Mouse (Mus musculus) layer of hippocampus, adult 11-12 months (tissue): ENCODE results near the gene Son.
"Not testable (repeated sequence)": the region's sequence is repeated elsewhere in the genome, so short reads cannot be mapped to it uniquely, and the experiment has no call there.

Source experiments
- DNase-seq: peaks from one replicate; pipeline ENCODE4 v3.0.0; 2022; ENCODE audit warnings: low spot score

The Son gene

GRCm38 (mm10) chr16:91639161-91639560 lies 8.1 kb upstream of the Son start:
- no peak for DNase-seq

GRCm38 (mm10) chr16:91639636-91640035 lies 7.7 kb upstream of the Son start:
- no peak for DNase-seq

- no peak for DNase-seq
These were observed 7.1 kb upstream of the Son start for GRCm38 (mm10) chr16:91640171-91640570.

- DNase-seq, result no peak
These were observed 2.4 kb upstream of the Son start for GRCm38 (mm10) chr16:91644901-91645300.

GRCm38 (mm10) chr16:91645420-91645819 lies 1.9 kb upstream of the Son start:
- not testable (repeated sequence) for DNase-seq

GRCm38 (mm10) chr16:91645995-91646602 lies 1.2 kb upstream of the Son start:
- DNase-seq, result no peak

GRCm38 (mm10) chr16:91646681-91647419 lies 456 bp upstream of the Son start, which contains the start of gene Gart:
Gart (minus strand) TSS chr16:91646952.
- peak; percentile 94 for DNase-seq

GRCm38 (mm10) chr16:91648220-91648550 lies 879 bp downstream of the Son start:
- DNase-seq, result peak; percentile 68

GRCm38 (mm10) chr16:91649246-91649645 lies 1.9 kb downstream of the Son start:
- DNase-seq, result no peak

GRCm38 (mm10) chr16:91649781-91650180 lies 2.5 kb downstream of the Son start:
- DNase-seq, result no peak

GRCm38 (mm10) chr16:91652191-91652590 lies 4.9 kb downstream of the Son start:
- DNase-seq, result no peak

GRCm38 (mm10) chr16:91655285-91655684 lies 8.0 kb downstream of the Son start:
- no peak for DNase-seq

GRCm38 (mm10) chr16:91657285-91657684 lies 10.0 kb downstream of the Son start:
- no peak for DNase-seq

GRCm38 (mm10) chr16:91658471-91658870 lies 11.2 kb downstream of the Son start:
- DNase-seq, result no peak

GRCm38 (mm10) chr16:91659798-91660197 lies 12.5 kb downstream of the Son start:
- DNase-seq, result no peak

GRCm38 (mm10) chr16:91661397-91661796 lies 14.1 kb downstream of the Son start:
- no peak for DNase-seq

- no peak for DNase-seq
These were observed 15.0 kb downstream of the Son start for GRCm38 (mm10) chr16:91662336-91662735.

GRCm38 (mm10) chr16:91663795-91664194 lies 16.5 kb downstream of the Son start:
- DNase-seq, result no peak

- no peak for DNase-seq
These were observed 27.2 kb downstream of the Son start for GRCm38 (mm10) chr16:91674500-91674899.

- no peak for DNase-seq
These were observed 31.0 kb downstream of the Son start for GRCm38 (mm10) chr16:91678147-91678911.

- DNase-seq, result no peak
These were observed 33.4 kb downstream of the Son start for GRCm38 (mm10) chr16:91680656-91681055.

GRCm38 (mm10) chr16:91685526-91685925 lies 38.2 kb downstream of the Son start:
- no peak for DNase-seq

- no peak for DNase-seq
These were observed 39.1 kb downstream of the Son start for GRCm38 (mm10) chr16:91686369-91686768.
